Mouse (Mus musculus) megakaryocyte, adult 5-6 weeks (primary cell): ENCODE data around the gene Pcp4l1. TPM values are rescaled to one million over a fixed set of nuclear protein-coding genes. Genes with fewer than 3 reads are reported as not detected.
"Not testable (repeated sequence)": the region's sequence is repeated elsewhere in the genome, so short reads cannot be mapped to it uniquely, and the experiment has no call there.

Experiments used
- ATAC-seq: 2 replicates; pipeline ENCODE4 v1.8.0; 2016; ENCODE audit warnings: mild to moderate bottlenecking, inconsistent platforms; ENCODE audit not compliant: poor library complexity, severe bottlenecking
- total RNA-seq, 2 experiments: library from RNA; stranded (forward) in 1 of 2; stranded (reverse) in 1 of 2; fragments of 153-499, 151-499 nt in 1 of 2; fragments of 221-1000, 200-1000 nt in 1 of 2; gene quantifications; 2 replicates each; pipeline versions ENCODE4 v1.2.3 to v1.2.4; 2015 to 2017

Gene Pcp4l1
- total RNA-seq (2015) (1.2 and 1.4 TPM in 2 replicates), total RNA-seq (2017) (0.44 and 0.73 TPM in 2 replicates)

GRCm38 (mm10) chr1:171195887-171196397, at the start of gene Pcp4l1:
Gene Pcp4l1, minus strand, starts transcription at chr1:171196268.
- peak; percentile 91 for ATAC-seq

GRCm38 (mm10) chr1:171245353-171245752, 49.3 kb upstream of the Pcp4l1 start:
- ATAC-seq = no peak

- not testable (repeated sequence) for ATAC-seq
Observed at GRCm38 (mm10) chr1:171241952-171242351, 45.9 kb upstream of the Pcp4l1 start.

- ATAC-seq = no peak
Observed at GRCm38 (mm10) chr1:171240911-171241310, 44.8 kb upstream of the Pcp4l1 start.

GRCm38 (mm10) chr1:171239992-171240744, 44.1 kb upstream of the Pcp4l1 start:
- no peak for ATAC-seq

GRCm38 (mm10) chr1:171238463-171238862, 42.4 kb upstream of the Pcp4l1 start:
- ATAC-seq = peak; percentile 72

GRCm38 (mm10) chr1:171237438-171237837, 41.4 kb upstream of the Pcp4l1 start:
- ATAC-seq = no peak

- no peak for ATAC-seq
Observed at GRCm38 (mm10) chr1:171235791-171236190, 39.7 kb upstream of the Pcp4l1 start.

GRCm38 (mm10) chr1:171234538-171234937, 38.5 kb upstream of the Pcp4l1 start:
- peak; percentile 37 for ATAC-seq

- ATAC-seq = peak; percentile 80
Observed at GRCm38 (mm10) chr1:171234126-171234525, 38.1 kb upstream of the Pcp4l1 start, which contains the start of gene Fcer1g. Gene Fcer1g, minus strand, starts transcription at chr1:171234365.

- peak; percentile 25; the same call in 1 of the 2 replicates for ATAC-seq
Observed at GRCm38 (mm10) chr1:171232800-171233730, 37.0 kb upstream of the Pcp4l1 start.

- ATAC-seq = no peak
Observed at GRCm38 (mm10) chr1:171232348-171232747, 36.3 kb upstream of the Pcp4l1 start.

GRCm38 (mm10) chr1:171231844-171232243, 35.8 kb upstream of the Pcp4l1 start:
- peak; percentile 54 for ATAC-seq

- no peak for ATAC-seq
Observed at GRCm38 (mm10) chr1:171230215-171230614, 34.1 kb upstream of the Pcp4l1 start.

GRCm38 (mm10) chr1:171229750-171230149, 33.7 kb upstream of the Pcp4l1 start:
- no peak for ATAC-seq

- no peak for ATAC-seq
Observed at GRCm38 (mm10) chr1:171227879-171228278, 31.8 kb upstream of the Pcp4l1 start.

GRCm38 (mm10) chr1:171226780-171227179, 30.7 kb upstream of the Pcp4l1 start:
- no peak for ATAC-seq

- ATAC-seq = no peak
Observed at GRCm38 (mm10) chr1:171224857-171225256, 28.8 kb upstream of the Pcp4l1 start, which contains the start of gene Apoa2. Gene Apoa2, plus strand, starts transcription at chr1:171225054.

- ATAC-seq = no peak
Observed at GRCm38 (mm10) chr1:171223796-171224195, 27.7 kb upstream of the Pcp4l1 start.

GRCm38 (mm10) chr1:171223168-171223567, 27.1 kb upstream of the Pcp4l1 start:
- no peak for ATAC-seq
